Mouse (Mus musculus): ENCODE results near the gene Capn7.
A peak's percentile ranks its signal among the peaks of the same experiment; 100 is the strongest.

Capn7 gene

GRCm38 (mm10) chr14:31396428-31396827 lies 60.0 kb downstream of the Capn7 start:
- DNase-seq (ENCODE audit: low spot score), result no peak

DNA sequence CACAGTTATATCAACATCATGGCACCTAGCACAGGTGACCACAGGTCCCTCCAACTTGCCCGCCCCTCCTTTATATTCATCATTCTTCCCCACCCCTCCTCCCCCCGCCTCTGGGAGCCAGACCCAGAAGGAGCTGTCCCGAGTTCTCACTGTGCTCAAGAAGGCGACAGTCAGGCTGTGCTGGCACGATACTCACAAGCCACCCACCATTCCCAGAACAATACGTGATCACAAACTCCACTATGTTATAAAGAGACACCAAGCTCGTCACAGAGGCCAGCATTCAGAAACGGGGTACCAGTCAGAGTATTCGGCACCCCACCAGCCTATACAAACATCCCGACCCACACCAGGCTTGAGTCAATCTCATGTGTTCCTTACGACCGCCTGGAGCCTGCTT lies 60.9 kb downstream of the Capn7 start:
- DNase-seq (ENCODE audit: low spot score), result no peak

DNA sequence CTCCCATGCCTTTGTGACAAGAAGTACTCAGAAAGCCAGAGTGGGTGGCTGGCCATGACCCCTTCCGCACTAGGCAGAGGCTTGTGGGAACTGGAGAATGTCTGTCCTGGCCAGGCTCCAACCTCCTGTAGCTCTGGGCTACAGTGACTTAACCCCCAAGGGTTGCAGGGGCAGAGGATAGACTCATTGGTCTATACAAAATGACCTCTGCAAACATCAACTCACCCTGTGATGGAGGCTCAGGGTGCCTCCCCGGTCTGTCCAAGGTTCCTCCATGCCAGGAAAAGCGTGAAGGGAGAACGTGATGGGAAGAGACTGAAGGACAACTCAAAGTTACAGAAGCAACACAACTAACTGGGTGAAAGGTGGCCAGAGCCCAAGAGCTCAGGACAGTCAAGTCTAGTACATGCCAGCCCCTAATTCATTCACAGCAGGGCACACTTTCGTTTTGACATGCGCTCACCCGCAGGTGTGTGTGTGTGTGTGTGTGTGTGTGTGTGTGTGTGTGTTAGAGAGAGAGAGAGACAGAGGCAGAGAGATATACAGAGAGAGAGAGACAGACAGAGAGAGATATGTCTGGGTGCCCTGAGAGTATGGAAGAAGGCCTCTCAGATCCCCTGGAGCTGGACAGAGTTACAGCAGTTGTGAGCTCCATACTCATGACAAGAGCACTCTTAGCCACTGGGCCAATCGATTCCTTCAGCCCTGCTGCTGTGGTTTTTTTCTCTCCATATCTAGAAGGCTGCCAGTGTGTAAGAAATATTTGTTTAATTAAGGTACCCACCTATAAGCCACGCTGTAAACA lies 61.6 kb downstream of the Capn7 start:
- no peak for DNase-seq (ENCODE audit: low spot score)

- no peak for DNase-seq (ENCODE audit: low spot score)
Measured at GRCm38 (mm10) chr14:31398819-31399218, 62.4 kb downstream of the Capn7 start.

- DNase-seq (ENCODE audit: low spot score), result no peak
Measured at GRCm38 (mm10) chr14:31399271-31399670, 62.8 kb downstream of the Capn7 start.

DNA sequence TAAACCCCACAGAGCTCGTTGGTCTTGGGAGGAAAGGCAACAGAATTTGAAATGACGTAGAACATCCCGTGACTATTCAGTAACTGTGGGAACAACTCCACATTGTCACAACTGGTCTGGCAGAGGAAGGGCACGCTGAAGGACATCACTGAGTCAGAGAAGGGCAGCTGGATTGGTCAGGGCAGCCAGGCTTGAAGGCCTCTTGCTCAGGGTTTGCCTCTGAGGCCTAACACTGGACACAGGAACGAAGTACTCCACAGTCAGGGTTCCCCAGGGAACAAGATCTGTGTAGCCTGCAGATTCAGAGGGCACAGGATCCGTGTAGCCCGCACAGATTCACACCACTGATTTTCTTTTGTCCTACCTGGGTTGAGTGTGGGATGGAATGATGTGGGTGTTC lies 63.8 kb downstream of the Capn7 start:
- no peak for DNase-seq (ENCODE audit: low spot score)

DNA sequence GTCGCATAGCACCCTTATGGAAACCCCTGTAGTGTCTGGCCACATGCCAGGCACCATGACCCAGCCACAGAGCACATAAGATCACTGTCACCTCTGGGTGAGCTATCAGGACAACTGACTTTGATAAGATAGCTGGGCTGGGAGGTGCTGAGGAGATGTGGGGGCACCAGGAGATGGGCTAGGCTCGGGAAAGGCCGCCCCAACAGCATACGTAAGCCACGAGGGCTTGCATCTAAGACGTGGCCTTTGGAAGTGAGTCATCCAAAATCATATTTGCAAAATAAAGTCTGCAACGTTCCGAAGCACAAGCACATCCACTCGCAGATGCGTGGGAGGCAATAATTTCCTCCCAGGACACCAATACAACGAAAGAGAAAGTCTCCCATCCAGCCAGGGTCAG lies 64.5 kb downstream of the Capn7 start:
- no peak for DNase-seq (ENCODE audit: low spot score)

DNA sequence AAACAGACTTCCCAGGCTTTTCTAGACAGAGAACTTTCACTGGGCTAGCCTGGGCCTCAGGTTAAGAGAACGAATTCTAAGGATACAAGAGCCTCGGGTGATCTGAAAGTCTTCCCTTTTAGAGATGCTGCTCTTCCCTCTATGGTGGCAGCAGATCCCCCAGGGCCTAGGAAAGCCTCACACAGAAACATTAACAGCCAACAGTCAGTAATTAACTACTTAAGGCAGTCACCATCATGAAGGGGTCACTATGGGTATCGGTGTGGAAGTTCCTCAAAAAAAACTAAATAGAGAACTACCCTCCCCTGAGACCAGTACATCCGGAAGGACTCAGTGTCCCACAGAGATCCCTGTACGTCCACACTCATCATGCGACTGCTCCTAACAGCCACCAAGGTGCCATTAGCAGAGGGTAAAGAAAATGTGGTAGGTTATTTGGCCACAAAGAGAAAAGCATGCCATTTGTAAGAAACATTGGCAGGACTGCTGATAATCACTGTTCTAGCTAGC lies 65.5 kb downstream of the Capn7 start:
- no peak for DNase-seq (ENCODE audit: low spot score)

GRCm38 (mm10) chr14:31402693-31403092 lies 66.3 kb downstream of the Capn7 start:
- no peak for DNase-seq (ENCODE audit: low spot score)

DNA sequence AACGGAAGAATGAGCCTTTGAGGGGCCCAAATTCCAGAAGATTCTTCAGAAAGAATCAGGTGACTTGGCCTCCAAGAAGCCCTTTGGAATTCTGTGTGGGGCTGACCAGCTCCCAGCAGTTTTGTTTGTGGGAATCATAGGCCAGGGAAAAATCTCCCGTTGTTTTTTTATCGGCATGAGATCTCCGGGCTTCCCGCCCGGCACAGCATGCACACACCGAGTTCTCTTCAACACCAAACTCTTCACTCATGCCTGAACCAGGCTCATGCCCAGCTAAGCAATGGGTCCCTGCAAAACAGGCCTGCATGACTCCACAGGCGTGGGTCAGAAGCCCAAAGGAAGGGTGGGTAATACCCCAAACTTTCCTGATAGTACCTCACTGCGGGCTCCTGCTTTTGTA lies 67.1 kb downstream of the Capn7 start:
- DNase-seq (ENCODE audit: low spot score), result peak; percentile 41

DNA sequence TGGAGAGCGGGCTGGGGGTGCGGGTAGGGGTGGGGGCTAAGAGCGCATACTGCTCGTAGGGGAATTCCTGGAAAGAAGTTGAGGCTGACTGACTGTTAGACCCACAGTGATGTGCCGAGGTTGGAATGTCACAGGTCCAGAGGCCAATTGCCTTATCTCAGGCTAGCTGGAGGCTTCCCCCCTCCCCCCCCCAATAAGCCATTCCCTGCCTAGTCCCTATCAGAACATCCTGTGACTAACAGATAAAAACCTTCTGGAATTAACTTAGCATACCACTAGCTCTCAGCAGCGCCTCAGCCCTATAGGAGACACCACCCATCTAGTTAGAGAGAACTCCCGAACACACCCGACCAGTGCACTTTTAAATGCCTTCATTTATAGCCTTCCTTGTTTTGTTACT lies 67.6 kb downstream of the Capn7 start:
- DNase-seq (ENCODE audit: low spot score), result peak; percentile 90

DNA sequence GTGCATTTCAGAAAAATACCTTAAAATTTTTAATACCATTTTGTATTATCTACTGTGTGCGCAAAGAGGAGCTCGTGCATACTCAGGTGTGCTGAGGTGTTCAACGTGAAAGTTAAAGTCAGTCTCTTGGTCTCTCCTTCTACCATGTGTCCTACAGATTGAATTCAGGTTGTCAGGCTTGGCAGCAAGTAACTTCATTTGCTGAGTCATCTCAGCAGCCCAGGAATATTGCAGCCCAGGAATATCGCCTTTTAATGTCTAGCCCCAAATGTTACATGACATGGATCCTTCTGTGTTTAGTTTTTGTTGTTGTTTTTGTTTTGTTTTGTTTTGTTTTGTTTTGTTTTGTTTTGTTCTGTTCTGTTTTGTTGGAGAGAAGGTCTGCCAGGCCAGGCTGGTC lies 68.2 kb downstream of the Capn7 start:
- no peak for DNase-seq (ENCODE audit: low spot score)

DNA sequence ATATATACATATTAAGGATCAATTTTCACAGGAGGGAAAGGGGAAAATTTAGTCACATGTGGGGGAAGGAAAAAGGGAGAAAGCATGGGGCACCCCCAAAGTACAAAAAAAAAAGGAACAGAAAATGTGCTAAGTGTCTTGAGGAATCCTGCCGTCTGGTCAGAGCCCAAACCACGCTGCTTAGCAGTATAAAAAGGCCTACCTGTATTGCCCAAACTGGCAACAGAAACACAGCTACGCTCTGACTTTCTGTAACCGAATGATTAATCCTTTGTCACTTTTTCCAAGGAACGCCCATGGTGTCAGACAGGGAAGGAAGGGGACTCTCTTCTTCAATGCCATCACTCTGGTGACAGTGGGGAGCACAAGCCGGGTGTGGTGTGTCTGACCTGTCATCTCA lies 69.2 kb downstream of the Capn7 start:
- no peak for DNase-seq (ENCODE audit: low spot score)

GRCm38 (mm10) chr14:31406154-31406810 lies 69.8 kb downstream of the Capn7 start:
- DNase-seq (ENCODE audit: low spot score), result no peak

- DNase-seq (ENCODE audit: low spot score), result no peak
Measured at GRCm38 (mm10) chr14:31407208-31407607, 70.8 kb downstream of the Capn7 start.

DNA sequence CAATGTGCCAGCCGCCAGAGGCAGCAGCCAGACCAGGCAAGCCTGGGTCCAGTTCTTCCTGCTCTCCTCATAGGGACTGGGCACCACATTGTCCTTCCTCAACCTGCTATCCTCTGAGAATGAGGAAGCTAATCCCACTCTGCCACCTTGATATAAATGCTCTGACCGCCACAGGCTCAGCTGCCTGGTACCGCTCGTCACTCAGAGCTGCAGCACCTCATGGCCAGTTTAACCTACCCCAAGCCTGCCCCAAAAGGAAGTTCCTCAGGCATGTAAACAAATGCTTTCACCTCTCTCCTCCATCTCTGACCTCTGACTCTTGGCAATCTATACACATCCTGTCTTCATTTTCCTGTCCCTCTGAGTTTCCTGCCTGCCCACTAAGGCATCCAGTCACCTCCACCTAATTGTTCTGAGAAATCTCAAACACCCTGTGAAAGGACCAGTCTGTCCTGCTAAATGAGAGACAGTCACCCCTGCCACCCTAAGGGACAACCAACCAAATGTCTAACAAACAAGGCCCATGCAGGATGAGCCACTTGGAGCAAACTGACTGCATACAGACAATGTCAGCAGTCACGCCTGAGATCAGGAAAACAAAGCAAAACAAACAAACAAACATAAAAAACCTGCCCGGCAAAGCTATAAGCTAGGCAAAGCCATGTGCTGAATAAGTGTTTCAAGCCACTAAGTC lies 71.6 kb downstream of the Capn7 start:
- peak; percentile 71 for DNase-seq (ENCODE audit: low spot score)

DNA sequence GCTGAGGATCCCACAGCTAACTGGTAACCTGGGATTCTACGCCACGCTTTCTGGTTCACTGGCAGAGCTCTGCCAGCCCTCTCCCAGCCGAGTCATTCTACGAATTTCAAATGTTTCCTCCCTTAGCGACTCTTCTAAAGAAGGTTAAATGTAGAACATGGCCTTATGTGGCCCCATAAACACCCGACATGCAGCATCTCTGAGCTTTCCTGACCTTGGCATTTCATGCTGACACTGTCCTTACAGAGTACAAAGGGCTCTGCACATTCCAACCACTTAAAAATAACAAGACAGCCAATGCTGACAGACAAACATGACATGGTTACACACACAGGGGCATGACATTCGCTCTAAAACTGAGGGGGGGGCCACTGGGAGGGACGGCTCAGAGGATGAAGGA lies 72.2 kb downstream of the Capn7 start:
- DNase-seq (ENCODE audit: low spot score), result peak; percentile 40

GRCm38 (mm10) chr14:31410123-31410724 lies 73.8 kb downstream of the Capn7 start:
- no peak for DNase-seq (ENCODE audit: low spot score)

DNA sequence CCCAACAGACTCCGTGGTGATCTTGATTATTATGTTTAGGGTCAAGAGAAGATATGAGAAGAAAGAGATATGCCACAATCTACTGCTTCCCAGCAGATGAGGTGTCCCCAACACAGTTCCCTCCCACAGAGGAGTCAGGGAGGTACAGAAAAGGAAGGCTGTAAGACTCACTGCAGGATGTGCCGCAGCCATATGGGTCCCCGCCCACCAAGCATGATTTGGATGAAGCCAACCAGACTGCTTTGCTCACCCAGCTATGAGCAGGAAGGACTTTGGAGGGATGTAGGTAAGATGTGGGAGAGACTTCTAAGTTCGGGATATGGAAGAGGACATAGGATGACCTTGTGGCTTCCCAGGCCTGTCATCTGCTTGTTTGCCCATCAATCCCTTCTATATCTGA lies 74.3 kb downstream of the Capn7 start:
- no peak for DNase-seq (ENCODE audit: low spot score)

GRCm38 (mm10) chr14:31412651-31413056 lies 76.2 kb downstream of the Capn7 start:
- DNase-seq (ENCODE audit: low spot score), result no peak

- DNase-seq (ENCODE audit: low spot score), result no peak
Measured at GRCm38 (mm10) chr14:31413475-31414086, 77.1 kb downstream of the Capn7 start.

All from yolk sac, embryonic 10.5 days (tissue).